Mouse (Mus musculus): ENCODE results near the gene Smg7. TPM values are rescaled to one million over a fixed set of nuclear protein-coding genes. Genes with fewer than 3 reads are reported as not detected.

Gene Smg7
- total and polyA plus RNA-seq, 2 experiments, result 13.8 to 21.8 TPM

GRCm38 (mm10) chr1:152917626-152918025 lies 15.2 kb upstream of the Smg7 start:
- H3K27ac ChIP-seq (replicated peaks; ENCODE audit: insufficient read depth, low read depth, low read length), result no peak overlapping the region
- no peaks in the 10 kb centered on the region for H3K36me3 ChIP-seq (ENCODE audit: control insufficient read depth, insufficient read depth, low read length)
- TF ChIP-seq CTCF (IDR thresholded peaks at IDR 0.05; ENCODE audit: low read depth, low read length) (no peak), POLR2A (IDR thresholded peaks at IDR 0.05; ENCODE audit: extremely low read depth, insufficient read depth, low read length) (no peak)
- H3K4me1 ChIP-seq (ENCODE audit: control insufficient read depth, insufficient read depth, low read length), result no peaks in the 10 kb centered on the region
- DNase-seq (ENCODE audit: extremely low read depth, low read depth, low spot score), result no peak
- no peak overlapping the region for H3K9ac ChIP-seq (ENCODE audit: low read depth, low read length)
- H3K27me3 ChIP-seq (ENCODE audit: control insufficient read depth, insufficient read depth, low read length), result no peaks in the 10 kb centered on the region
- WGBS, result 55% methylated on average over 4 of the region's 4 CpGs
- no peaks in the 10 kb centered on the region for H3K79me2 ChIP-seq (ENCODE audit: control insufficient read depth, insufficient read depth, low read length)
- H3K4me3 ChIP-seq (ENCODE audit: insufficient read depth, low read depth, low read length), result no peak overlapping the region

DNA sequence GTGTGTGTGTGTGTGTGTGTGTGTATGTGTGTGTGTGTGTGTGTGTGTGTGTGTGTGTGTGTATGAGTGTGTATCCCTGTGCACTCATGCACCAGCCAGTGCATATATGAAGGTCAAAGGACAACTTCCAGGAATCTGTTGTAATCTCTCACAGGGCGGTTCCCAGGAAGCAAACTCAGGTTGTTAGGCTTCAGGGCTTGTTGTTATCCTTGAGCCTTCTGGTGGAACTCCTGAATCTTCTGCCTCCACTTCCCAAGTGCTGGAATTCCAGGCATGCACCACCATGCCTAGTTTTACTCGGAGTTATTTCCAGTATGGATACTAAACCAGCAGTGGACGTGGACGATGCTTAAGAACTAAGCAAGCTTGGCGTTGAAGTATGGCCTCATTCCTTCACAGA lies 14.5 kb upstream of the Smg7 start:
- Histone ChIP-seq H3K27me3 (ENCODE audit: control insufficient read depth, insufficient read depth, low read length) (no peaks in the 10 kb centered on the region), H3K9ac (ENCODE audit: low read depth, low read length) (no peak overlapping the region), H3K4me3 (ENCODE audit: insufficient read depth, low read depth, low read length) (no peak overlapping the region), H3K4me1 (ENCODE audit: control insufficient read depth, insufficient read depth, low read length) (no peaks in the 10 kb centered on the region), H3K79me2 (ENCODE audit: control insufficient read depth, insufficient read depth, low read length) (no peaks in the 10 kb centered on the region), H3K36me3 (ENCODE audit: control insufficient read depth, insufficient read depth, low read length) (no peaks in the 10 kb centered on the region), H3K27ac (replicated peaks; ENCODE audit: insufficient read depth, low read depth, low read length) (no peak overlapping the region)
- no peak for DNase-seq (ENCODE audit: extremely low read depth, low read depth, low spot score)
- no peak for TF ChIP-seq POLR2A (IDR thresholded peaks at IDR 0.05; ENCODE audit: extremely low read depth, insufficient read depth, low read length)
- TF ChIP-seq CTCF (IDR thresholded peaks at IDR 0.05; ENCODE audit: low read depth, low read length), result no peak
- 90% methylated on average over 5 of the region's 5 CpGs for WGBS

DNA sequence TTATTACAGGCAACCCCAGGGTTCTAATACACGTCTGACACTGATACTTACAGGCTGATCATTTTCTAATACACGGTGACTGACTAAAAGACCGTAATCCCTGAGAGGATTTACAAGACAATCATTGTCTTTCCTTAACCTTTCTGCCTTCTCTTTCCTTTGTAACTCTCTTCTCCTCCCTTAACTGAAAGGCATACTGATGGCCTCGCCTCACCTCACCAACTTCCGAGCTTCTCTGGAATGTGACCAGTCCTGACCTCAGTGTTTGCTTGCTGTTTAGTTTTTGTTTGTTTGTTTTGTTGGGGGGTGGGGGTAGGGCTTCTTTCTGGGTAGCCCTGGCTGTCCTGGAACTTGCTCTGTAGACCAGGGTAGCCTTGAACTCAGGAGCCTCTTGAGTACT lies 13.3 kb upstream of the Smg7 start:
- no peak for TF ChIP-seq POLR2A (IDR thresholded peaks at IDR 0.05; ENCODE audit: extremely low read depth, insufficient read depth, low read length)
- TF ChIP-seq CTCF (IDR thresholded peaks at IDR 0.05; ENCODE audit: low read depth, low read length), result no peak
- no peak for DNase-seq (ENCODE audit: extremely low read depth, low read depth, low spot score)
- H3K79me2 ChIP-seq (ENCODE audit: control insufficient read depth, insufficient read depth, low read length), result no peaks in the 10 kb centered on the region
- H3K27ac ChIP-seq (replicated peaks; ENCODE audit: insufficient read depth, low read depth, low read length), result no peak overlapping the region
- no peak overlapping the region for H3K9ac ChIP-seq (ENCODE audit: low read depth, low read length)
- WGBS, result 62% methylated on average over 5 of the region's 5 CpGs
- no peaks in the 10 kb centered on the region for H3K4me1 ChIP-seq (ENCODE audit: control insufficient read depth, insufficient read depth, low read length)
- H3K27me3 ChIP-seq (ENCODE audit: control insufficient read depth, insufficient read depth, low read length), result no peaks in the 10 kb centered on the region
- no peaks in the 10 kb centered on the region for H3K36me3 ChIP-seq (ENCODE audit: control insufficient read depth, insufficient read depth, low read length)
- H3K4me3 ChIP-seq (ENCODE audit: insufficient read depth, low read depth, low read length), result no peak overlapping the region

DNA sequence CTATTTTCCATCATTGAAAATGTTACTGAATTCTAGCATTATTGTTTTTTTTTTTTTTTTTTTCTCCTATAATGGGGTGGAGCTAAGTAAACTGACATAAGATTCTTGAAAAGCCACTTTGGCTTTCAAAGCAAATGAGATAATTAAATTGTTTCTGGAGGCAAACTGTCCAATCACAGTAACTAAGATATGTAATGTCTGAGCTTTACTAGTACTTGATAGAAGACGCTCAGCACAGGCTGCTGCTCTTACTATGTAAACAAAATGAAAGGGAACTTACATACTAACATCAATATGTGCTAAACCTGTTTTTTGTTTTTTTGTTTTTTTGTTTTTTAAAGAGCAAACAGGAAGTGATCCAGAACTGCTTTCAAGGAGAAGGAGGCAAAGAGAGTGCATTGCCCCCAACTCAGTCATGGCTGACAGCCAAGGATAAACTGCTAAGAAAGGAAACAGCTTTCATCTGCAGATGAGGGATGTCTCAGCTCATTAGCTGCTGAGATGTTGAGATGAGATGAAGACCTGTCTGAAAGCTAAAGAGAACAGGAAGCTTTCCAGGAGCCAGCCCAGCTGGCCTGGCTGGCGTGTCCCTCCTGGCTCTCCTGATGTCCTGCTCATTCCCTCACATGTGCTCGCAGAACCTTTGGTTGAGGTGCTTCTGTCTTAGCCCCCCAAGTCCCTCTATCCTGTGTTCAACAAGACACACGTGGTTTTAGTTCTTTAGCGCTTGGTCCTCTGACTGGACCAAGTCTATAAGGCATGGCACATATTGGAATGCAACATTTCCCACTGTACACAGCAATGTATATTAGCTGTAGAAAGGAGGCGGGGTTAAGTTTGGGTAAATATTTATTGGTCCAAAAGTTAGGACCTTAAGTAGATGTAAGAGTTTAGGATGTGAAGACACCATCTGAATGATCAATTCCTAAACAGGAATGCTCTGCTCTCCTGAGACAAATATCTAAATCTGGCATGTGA lies 11.3 kb upstream of the Smg7 start:
- WGBS, result 78% methylated on average over 6 of the region's 6 CpGs
- Histone ChIP-seq H3K79me2 (ENCODE audit: control insufficient read depth, insufficient read depth, low read length) (no peaks in the 10 kb centered on the region), H3K4me3 (ENCODE audit: insufficient read depth, low read depth, low read length) (no peak overlapping the region), H3K4me1 (ENCODE audit: control insufficient read depth, insufficient read depth, low read length) (no peaks in the 10 kb centered on the region), H3K36me3 (ENCODE audit: control insufficient read depth, insufficient read depth, low read length) (no peaks in the 10 kb centered on the region), H3K9ac (ENCODE audit: low read depth, low read length) (no peak overlapping the region), H3K27ac (replicated peaks; ENCODE audit: insufficient read depth, low read depth, low read length) (no peak overlapping the region), H3K27me3 (ENCODE audit: control insufficient read depth, insufficient read depth, low read length) (no peaks in the 10 kb centered on the region)
- no peak for TF ChIP-seq POLR2A (IDR thresholded peaks at IDR 0.05; ENCODE audit: extremely low read depth, insufficient read depth, low read length)
- peak; percentile 20 for DNase-seq (ENCODE audit: extremely low read depth, low read depth, low spot score)

DNA sequence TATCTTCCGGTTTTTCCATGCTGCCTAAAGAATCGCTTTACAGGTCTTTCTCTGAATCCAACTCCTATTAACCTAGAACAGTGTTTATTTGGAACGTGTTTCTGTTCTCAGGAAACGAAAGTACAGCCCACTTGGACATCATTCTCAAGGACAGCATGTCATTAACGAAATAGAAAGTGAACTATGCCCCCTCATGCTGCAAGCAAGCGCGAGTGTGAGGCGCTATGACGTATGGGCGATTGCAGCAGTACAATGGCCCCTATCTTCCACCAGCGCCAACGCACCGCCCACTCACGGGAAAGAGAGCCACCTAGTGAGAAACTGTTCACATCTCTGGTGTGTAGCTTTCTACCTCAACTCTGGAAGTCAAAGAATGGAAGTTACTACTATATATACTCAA lies 2.0 kb upstream of the Smg7 start:
- peaks cover 15% of the 10 kb centered on the region for H3K79me2 ChIP-seq (ENCODE audit: control insufficient read depth, insufficient read depth, low read length)
- no peak overlapping the region for H3K27ac ChIP-seq (replicated peaks; ENCODE audit: insufficient read depth, low read depth, low read length)
- DNase-seq (ENCODE audit: extremely low read depth, low read depth, low spot score), result peak; percentile 98
- H3K4me1 ChIP-seq (ENCODE audit: control insufficient read depth, insufficient read depth, low read length), result peaks cover 4% of the 10 kb centered on the region; the same call in 1 of the 2 replicates
- H3K4me3 ChIP-seq (ENCODE audit: insufficient read depth, low read depth, low read length), result peak overlapping the region; percentile 4; the same call in 1 of the 2 replicates
- no peak overlapping the region for H3K9ac ChIP-seq (ENCODE audit: low read depth, low read length)
- TF ChIP-seq CTCF (IDR thresholded peaks at IDR 0.05; ENCODE audit: low read depth, low read length) (peak; percentile 85), POLR2A (IDR thresholded peaks at IDR 0.05; ENCODE audit: extremely low read depth, insufficient read depth, low read length) (no peak)
- no peaks in the 10 kb centered on the region for H3K36me3 ChIP-seq (ENCODE audit: control insufficient read depth, insufficient read depth, low read length)
- no peaks in the 10 kb centered on the region for H3K27me3 ChIP-seq (ENCODE audit: control insufficient read depth, insufficient read depth, low read length)
- WGBS, result under 1% methylated on average over 14 of the region's 14 CpGs
